Mouse (Mus musculus) brain, embryonic 14.5 days (tissue): ENCODE data around the gene Pgghg.

Experiments used
- CTCF ChIP-seq: fragments of 200-500 bp; IDR thresholded peaks from 2 replicates; pipeline ENCODE4 v1.5.1; 2012; ENCODE audit warnings: inconsistent platforms, mild to moderate bottlenecking, moderate library complexity, borderline replicate concordance; ENCODE audit not compliant: insufficient read depth, insufficient read length; ENCODE audit errors: extremely low read depth
- POLR2A ChIP-seq: fragments of 200-500 bp; IDR thresholded peaks from 2 replicates; pipeline ENCODE4 v1.6.1; 2012; ENCODE audit warnings: mild to moderate bottlenecking, inconsistent platforms, borderline replicate concordance; ENCODE audit not compliant: poor library complexity, insufficient read depth, insufficient read length, severe bottlenecking; ENCODE audit errors: extremely low read depth

GRCm38 (mm10) chr7:140951051-140951450 lies 9.9 kb downstream of the Pgghg start:
- no peak for TF ChIP-seq CTCF
- TF ChIP-seq POLR2A = no peak
